Mouse (Mus musculus): ENCODE data around the gene Usp8.

DNA sequence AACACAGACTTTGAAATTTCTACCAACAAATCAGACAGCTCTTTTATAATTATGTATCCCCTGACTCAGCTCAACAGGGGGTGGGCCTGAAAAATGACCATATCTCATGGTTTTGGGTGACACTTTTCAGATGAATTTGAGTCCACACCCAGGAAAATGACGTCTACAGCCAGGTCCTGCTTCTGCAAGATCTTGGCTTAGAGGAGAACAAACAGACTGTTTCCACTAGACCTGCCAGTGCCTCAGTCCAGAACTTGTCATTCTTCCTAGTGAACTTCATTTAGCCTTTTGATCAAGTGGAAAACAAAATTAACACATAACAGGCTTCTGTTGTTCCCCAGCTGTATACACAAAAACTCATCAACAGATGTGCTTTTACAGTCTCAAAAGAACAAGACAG is 69.3 kb downstream of the Usp8 start:
- TF ChIP-seq EP300 (IDR thresholded peaks at IDR 0.05; ENCODE audit: low read depth) (no peak), CTCF (IDR thresholded peaks at IDR 0.05; ENCODE audit: low read depth) (no peak)
